Mouse (Mus musculus): ENCODE data around the gene Dot1l.

Dot1l gene

GRCm38 (mm10) chr10:80838346-80838912 is 83.4 kb downstream of the Dot1l start:
- DNase-seq = no peak

- DNase-seq = no peak
Measured at GRCm38 (mm10) chr10:80839848-80840247, 84.8 kb downstream of the Dot1l start.

- DNase-seq = no peak
Measured at GRCm38 (mm10) chr10:80841685-80842084, 86.7 kb downstream of the Dot1l start.

GRCm38 (mm10) chr10:80842334-80842733 is 87.3 kb downstream of the Dot1l start:
- DNase-seq = no peak

GRCm38 (mm10) chr10:80843087-80843930 is 88.3 kb downstream of the Dot1l start:
- DNase-seq = no peak

GRCm38 (mm10) chr10:80843931-80844547 is 89.0 kb downstream of the Dot1l start, which contains the start of gene Lingo3:
Gene Lingo3 (minus strand): TSS chr10:80844039.
- peak; percentile 72 for DNase-seq

Data from right cerebral cortex, postnatal 14 days (tissue).